ENCODE assay signal across 27 mouse cellular contexts in genomic region chr8:79606751-79607300, GRCm38 (mm10). TPM values are rescaled to one million over a fixed set of nuclear protein-coding genes. Genes with fewer than 3 reads are reported as not detected.
DNase-seq lines count a peak whose midpoint lies in the region; ATAC-seq and TF ChIP-seq lines count a peak whose summit lies in the region.
"Had no signal": no experiment of that assay in that cellular context is flagged by ENCODE, and none has a peak within 500 bp of the region (broad histone marks: within the 10 kb centered on the region; RNA-seq: fewer than 3 reads in every experiment).

No protein-coding gene starts in this region.

- ATAC-seq in limb, embryonic 14.5 days (ENCODE audit: low FRiP score, low read depth), result no peak
- ATAC-seq in embryonic facial prominence, embryonic 12.5 days (ENCODE audit: insufficient number of reproducible peaks, insufficient read depth, low FRiP score, low TSS enrichment), result 0 out of 2 replicates have a peak, but pooled peaks have one; percentile 22
- ATAC-seq: forebrain, embryonic 16.5 days; intestine, embryonic 16.5 days; liver, embryonic 12.5 days; liver, postnatal 0 days; midbrain, embryonic 15.5 days had no signal

- peak; percentile 40 for DNase-seq in kidney, adult 9 months
- DNase-seq in kidney, adult 18-20 months, result no peak
- peak; percentile 63 for DNase-seq in limb, embryonic 14.5 days (ENCODE audit: low spot score)
- DNase-seq in limb, embryonic 10.5 days (ENCODE audit: low spot score), result no peak
- peak; percentile 82 for DNase-seq in Muller cell, postnatal 12 days (ENCODE audit: inconsistent ontology term)
- DNase-seq in T-cell, adult 2 months (ENCODE audit: low spot score), result no peak
- DNase-seq in cerebellum, adult 2 months, result no peak
- DNase-seq: adrenal gland, adult 2 months; adrenal gland, postnatal 36 days; cerebellum, adult 18-20 months; heart, postnatal 4 days; layer of hippocampus, adult 9-11 months; liver, postnatal 0 days; retina, postnatal 1 day; right cerebral cortex, postnatal 14 days had no signal

- H3K9me3 ChIP-seq in limb, embryonic 14.5 days (ENCODE audit: control insufficient read depth, low read length), result no peaks in the 10 kb centered on the region
- H3K9me3 ChIP-seq in limb, embryonic 10.5 days (replicated peaks), result no peaks in the 10 kb centered on the region
- H3K9me3 ChIP-seq in embryonic facial prominence, embryonic 12.5 days, result no peaks in the 10 kb centered on the region
- H3K9me3 ChIP-seq: G1E; hindbrain, embryonic 13.5 days; limb, embryonic 12.5 days; liver, embryonic 12.5 days; midbrain, embryonic 10.5 days; midbrain, embryonic 15.5 days; neural tube, embryonic 15.5 days; stomach, embryonic 15.5 days had no signal

- H3K27ac ChIP-seq in limb, embryonic 14.5 days (replicated peaks; ENCODE audit: low read depth, low read length), result no peak overlapping the region
- no peak overlapping the region for H3K27ac ChIP-seq in limb, embryonic 10.5 days
- H3K27ac ChIP-seq in embryonic facial prominence, embryonic 12.5 days, result no peak overlapping the region
- no peak overlapping the region for H3K27ac ChIP-seq in cerebellum, adult 2 months (ENCODE audit: insufficient read depth, low read length)
- H3K27ac ChIP-seq: hindbrain, embryonic 13.5 days; limb, embryonic 12.5 days; liver, embryonic 12.5 days; midbrain, embryonic 10.5 days; midbrain, embryonic 15.5 days; neural tube, embryonic 15.5 days; stomach, embryonic 15.5 days had no signal

- no peak overlapping the region for H3K4me2 ChIP-seq in limb, embryonic 14.5 days (replicated peaks; ENCODE audit: low read depth, low read length, severe bottlenecking)
- no peak overlapping the region for H3K4me2 ChIP-seq in embryonic facial prominence, embryonic 12.5 days (replicated peaks)
- H3K4me2 ChIP-seq: heart, embryonic 11.5 days; hindbrain, embryonic 13.5 days; limb, embryonic 12.5 days; liver, embryonic 12.5 days; midbrain, embryonic 15.5 days; neural tube, embryonic 15.5 days; stomach, embryonic 15.5 days had no signal

- no peaks in the 10 kb centered on the region for H3K36me3 ChIP-seq in limb, embryonic 14.5 days (ENCODE audit: control insufficient read depth, insufficient read depth, low read length)
- no peaks in the 10 kb centered on the region for H3K36me3 ChIP-seq in limb, embryonic 10.5 days
- no peaks in the 10 kb centered on the region for H3K36me3 ChIP-seq in embryonic facial prominence, embryonic 12.5 days
- H3K36me3 ChIP-seq: G1E; hindbrain, embryonic 13.5 days; limb, embryonic 12.5 days; liver, embryonic 12.5 days; midbrain, embryonic 10.5 days; midbrain, embryonic 15.5 days; neural tube, embryonic 15.5 days; stomach, embryonic 15.5 days had no signal

- H3K4me3 ChIP-seq in limb, embryonic 14.5 days (replicated peaks; ENCODE audit: low read length), result no peak overlapping the region
- no peak overlapping the region for H3K4me3 ChIP-seq in limb, embryonic 10.5 days
- no peak overlapping the region for H3K4me3 ChIP-seq in embryonic facial prominence, embryonic 12.5 days
- H3K4me3 ChIP-seq in cerebellum, adult 2 months (replicated peaks; ENCODE audit: insufficient read depth, low read depth, low read length), result no peak overlapping the region
- H3K4me3 ChIP-seq: hindbrain, embryonic 13.5 days; limb, embryonic 12.5 days; liver, embryonic 12.5 days; midbrain, embryonic 10.5 days; midbrain, embryonic 15.5 days; neural tube, embryonic 15.5 days; stomach, embryonic 15.5 days had no signal

- no peak overlapping the region for H3K9ac ChIP-seq in limb, embryonic 14.5 days (ENCODE audit: low read depth, low read length, severe bottlenecking)
- no peak overlapping the region for H3K9ac ChIP-seq in embryonic facial prominence, embryonic 12.5 days
- H3K9ac ChIP-seq: hindbrain, embryonic 13.5 days; limb, embryonic 12.5 days; liver, embryonic 12.5 days; liver, postnatal 0 days; midbrain, embryonic 15.5 days; neural tube, embryonic 15.5 days; stomach, embryonic 15.5 days had no signal

- H3K4me1 ChIP-seq in limb, embryonic 14.5 days (ENCODE audit: control insufficient read depth, insufficient read depth, low read length), result no peaks in the 10 kb centered on the region
- no peaks in the 10 kb centered on the region for H3K4me1 ChIP-seq in limb, embryonic 10.5 days
- H3K4me1 ChIP-seq in embryonic facial prominence, embryonic 12.5 days, result no peaks in the 10 kb centered on the region
- H3K4me1 ChIP-seq in cerebellum, adult 2 months (ENCODE audit: control insufficient read depth, insufficient read depth, low read length), result no peaks in the 10 kb centered on the region
- H3K4me1 ChIP-seq: hindbrain, embryonic 13.5 days; limb, embryonic 12.5 days; midbrain, embryonic 10.5 days; midbrain, embryonic 15.5 days; neural tube, embryonic 15.5 days; stomach, embryonic 15.5 days had no signal

- no peaks in the 10 kb centered on the region for H3K27me3 ChIP-seq in limb, embryonic 14.5 days (ENCODE audit: control insufficient read depth, insufficient read depth, low read length)
- H3K27me3 ChIP-seq in limb, embryonic 10.5 days (ENCODE audit: low read depth, poor library complexity, severe bottlenecking), result no peaks in the 10 kb centered on the region
- no peaks in the 10 kb centered on the region for H3K27me3 ChIP-seq in embryonic facial prominence, embryonic 12.5 days
- H3K27me3 ChIP-seq in cerebellum, adult 2 months (ENCODE audit: control insufficient read depth, insufficient read depth, low read length), result no peaks in the 10 kb centered on the region
- H3K27me3 ChIP-seq: hindbrain, embryonic 13.5 days; limb, embryonic 12.5 days; liver, embryonic 12.5 days; midbrain, embryonic 15.5 days; neural tube, embryonic 15.5 days; stomach, embryonic 15.5 days had no signal

- TF ChIP-seq CTCF in cerebellum, adult 2 months (IDR thresholded peaks at IDR 0.05; ENCODE audit: borderline replicate concordance, insufficient read depth, low read depth, low read length), result no peak

- WGBS in limb, embryonic 14.5 days, result 60% methylated on average over 5 of the region's 5 CpGs
- 81% methylated on average over 5 of the region's 5 CpGs for WGBS in limb, embryonic 10.5 days
- 34% methylated on average over 5 of the region's 5 CpGs for WGBS in embryonic facial prominence, embryonic 12.5 days
- 72% methylated on average over 5 of the region's 5 CpGs for WGBS in cerebellum, adult 2 months

- no peak for TF ChIP-seq POLR2A in limb, embryonic 14.5 days (IDR thresholded peaks at IDR 0.05; ENCODE audit: borderline replicate concordance, extremely low read depth, insufficient read depth, insufficient read length)
- TF ChIP-seq POLR2A in cerebellum, adult 2 months (IDR thresholded peaks at IDR 0.05; ENCODE audit: borderline replicate concordance, insufficient read depth, low read length), result no peak

RNA-seq across cellular contexts. Expression of gene Otud4, which starts 32.6 kb away (rescaled TPM):
- polyA plus RNA-seq in limb, embryonic 14.5 days (2012; rRNA removed), result 26.2 and 29.1 TPM in 2 replicates
- polyA plus RNA-seq in limb, embryonic 14.5 days (2014; fragmentation: Nextera tagmentation; extraction: Ambion mirVana), result 20.9 and 21.4 TPM in 2 replicates
- polyA plus RNA-seq in limb, embryonic 10.5 days (2016; fragmentation: Nextera tagmentation; extraction: Ambion mirVana), result 15.4 and 16.6 TPM in 2 replicates
- 16.2 and 16.9 TPM in 2 replicates for polyA plus RNA-seq in embryonic facial prominence, embryonic 12.5 days (2016; fragmentation: Nextera tagmentation; extraction: Ambion mirVana)
- 23.6 and 25.0 TPM in 2 replicates for polyA plus RNA-seq in cerebellum, adult 2 months (2012; rRNA removed)

Comparison
In these comparisons a context has a peak if more than half of its experiments do, and no peak if none do; other contexts are left out.
1. DNase-seq: peak in kidney, adult 9 months (single experiment), limb, embryonic 14.5 days (single experiment) and Muller cell, postnatal 12 days (single experiment); none in kidney, adult 18-20 months (single experiment), limb, embryonic 10.5 days (single experiment), T-cell, adult 2 months (single experiment) and cerebellum, adult 2 months (0 of 2).